Mouse (Mus musculus): ENCODE results near the gene Usp30. TPM values are rescaled to one million over a fixed set of nuclear protein-coding genes. Genes with fewer than 3 reads are reported as not detected.

Usp30 gene
- total RNA-seq, 1 experiment = 15.8 TPM

DNA sequence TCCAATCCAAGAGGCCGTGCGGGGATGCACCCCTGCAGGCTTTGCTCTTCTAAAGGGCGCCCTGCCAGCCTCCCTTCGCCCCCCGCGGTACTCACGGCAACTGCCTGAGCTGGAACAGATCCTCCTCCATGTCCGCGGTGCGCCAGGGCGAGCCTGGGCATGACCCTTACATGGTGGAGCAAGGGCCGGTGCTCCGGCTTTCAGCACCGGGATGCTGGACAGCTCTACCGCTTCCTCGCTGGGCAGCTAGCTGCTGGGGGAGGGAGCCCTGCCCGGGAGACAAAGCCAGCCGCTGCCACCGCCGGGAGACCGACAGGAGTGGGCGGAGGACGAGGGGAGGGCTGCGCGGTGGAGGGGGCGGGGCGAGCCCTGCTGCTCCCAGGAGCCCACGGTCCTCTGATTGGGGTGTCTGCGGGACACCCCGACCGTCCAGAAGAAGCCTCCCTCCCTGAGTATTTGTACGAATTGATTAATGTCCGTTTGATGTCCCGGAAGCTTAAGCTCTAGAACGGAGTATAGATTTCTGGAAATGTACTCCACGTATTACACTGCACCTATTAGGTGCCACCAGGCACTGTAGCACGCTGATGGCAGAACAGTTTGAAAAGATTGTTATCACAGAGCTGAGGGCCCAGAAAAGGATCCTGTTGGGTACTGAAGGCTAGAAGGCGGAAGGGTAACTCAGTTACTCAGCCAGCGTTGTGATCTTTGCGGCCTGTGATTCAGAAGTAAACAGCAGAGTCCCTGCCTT lies 26.0 kb downstream of the Usp30 start, which contains the start of gene Svop:
Gene Svop (minus strand): TSS at position 514 of the 751 bp plus-strand sequence.
- DNase-seq (ENCODE audit: low read depth, low spot score) = peak; percentile 79
- Histone ChIP-seq H3K36me3 (ENCODE audit: control insufficient read depth, insufficient read depth, low read length, poor library complexity, severe bottlenecking) (no peaks in the 10 kb centered on the region), H3K4me1 (ENCODE audit: control insufficient read depth in 2 of 2, insufficient read depth in 2 of 2, low read length in 2 of 2, poor library complexity in 1 of 2) (peaks cover 0 to 3% of the 10 kb centered on the region in 2 experiments; a peak in 1 of 4 replicates), H3K4me3 (ENCODE audit: insufficient read depth in 1 of 2, low read depth in 1 of 2, low read length in 2 of 2, poor library complexity in 1 of 2, severe bottlenecking in 1 of 2) (peak within 1 kb of the TSS; percentile 66 to 84), H3K9ac (ENCODE audit: insufficient read depth, low read depth, low read length, poor library complexity, severe bottlenecking) (peak within 1 kb of the TSS; percentile 68; the same call in 1 of the 2 replicates), H3K9me3 (ENCODE audit: control insufficient read depth, insufficient read depth, low read depth, low read length) (no peaks in the 10 kb centered on the region), H3K27ac (ENCODE audit: insufficient read depth, low read depth, low read length, poor library complexity, severe bottlenecking) (no peak within 1 kb of the TSS; the same call in 1 of the 2 replicates)
- no peak for TF ChIP-seq ZC3H11A (IDR thresholded peaks at IDR 0.05; ENCODE audit: borderline replicate concordance, low read depth, low read length)
- no peak for TF ChIP-seq ZNF384 (IDR thresholded peaks at IDR 0.05; ENCODE audit: low read depth, low read length)
- TF ChIP-seq HCFC1 (IDR thresholded peaks at IDR 0.05; ENCODE audit: borderline replicate concordance, insufficient read depth, low read length) = peak; percentile 60; the same call in 1 of the 2 replicates
- 0 out of 2 replicates have a peak, but pooled peaks have one; percentile 44 for TF ChIP-seq CHD2 (IDR thresholded peaks at IDR 0.05; ENCODE audit: low read depth, low read length)
- in situ Hi-C loops (cut with MboI; ENCODE audit: low sequenced_read_pairs in 2 of 2, unreplicated experiment in 2 of 2) = no loop called here

GRCm38 (mm10) chr5:114099709-114100389 lies 34.6 kb downstream of the Usp30 start:
- H3K27ac ChIP-seq (ENCODE audit: insufficient read depth, low read depth, low read length, poor library complexity, severe bottlenecking) = no peak overlapping the region
- in situ Hi-C loops (cut with MboI; ENCODE audit: low sequenced_read_pairs in 2 of 2, unreplicated experiment in 2 of 2) = no loop called here
- TF ChIP-seq HCFC1 (IDR thresholded peaks at IDR 0.05; ENCODE audit: borderline replicate concordance, insufficient read depth, low read length) (peak; percentile 91), ZC3H11A (IDR thresholded peaks at IDR 0.05; ENCODE audit: borderline replicate concordance, low read depth, low read length) (no peak)

DNA sequence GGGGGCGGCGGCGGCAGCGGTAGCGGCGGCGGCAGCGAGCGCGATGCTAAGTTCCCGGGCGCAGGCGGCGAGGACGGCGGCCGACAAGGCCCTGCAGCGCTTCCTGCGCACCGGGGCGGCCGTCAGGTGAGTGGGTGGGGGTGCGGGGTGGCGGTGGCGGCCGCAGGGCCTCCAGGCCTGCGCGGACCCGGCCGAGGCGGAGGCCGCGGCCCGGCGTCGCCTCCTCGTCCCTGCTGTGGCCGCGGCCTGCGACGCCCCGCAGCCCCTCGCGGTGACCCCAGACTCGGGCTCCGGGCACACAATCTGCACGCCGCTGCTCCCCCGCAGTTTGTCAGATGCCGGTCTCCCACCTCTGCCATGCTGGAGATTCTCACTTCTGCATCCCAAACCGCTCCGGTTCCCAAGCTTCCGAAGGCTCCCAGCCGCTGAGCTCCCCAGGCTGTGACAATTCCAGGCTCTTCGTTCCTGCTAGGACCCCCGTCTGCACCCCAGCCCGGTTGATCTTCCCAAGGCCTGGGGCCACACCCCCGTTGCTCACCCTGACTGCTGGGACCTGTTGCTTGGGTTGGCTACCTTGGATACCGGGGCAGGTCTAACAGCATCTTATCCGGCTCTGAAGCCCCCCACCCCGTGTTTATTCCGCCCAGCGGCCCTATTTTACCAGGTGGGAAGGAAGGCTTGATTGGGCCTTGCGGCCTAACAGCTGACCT lies 35.3 kb downstream of the Usp30 start:
- no peak overlapping the region for H3K27ac ChIP-seq (ENCODE audit: insufficient read depth, low read depth, low read length, poor library complexity, severe bottlenecking)
- peak overlapping the region; percentile 85 for H3K9ac ChIP-seq (ENCODE audit: insufficient read depth, low read depth, low read length, poor library complexity, severe bottlenecking)
- in situ Hi-C loops (cut with MboI; ENCODE audit: low sequenced_read_pairs in 2 of 2, unreplicated experiment in 2 of 2) = no loop called here
- H3K9me3 ChIP-seq (ENCODE audit: control insufficient read depth, insufficient read depth, low read depth, low read length) = no peaks in the 10 kb centered on the region
- peak overlapping the region; percentile 67 to 96 for H3K4me3 ChIP-seq (ENCODE audit: insufficient read depth in 1 of 2, low read depth in 1 of 2, low read length in 2 of 2, poor library complexity in 1 of 2, severe bottlenecking in 1 of 2)
- peaks cover 2% of the 10 kb centered on the region; the same call in 1 of the 2 replicates for H3K36me3 ChIP-seq (ENCODE audit: control insufficient read depth, insufficient read depth, low read length, poor library complexity, severe bottlenecking)
- peaks cover 0 to 7% of the 10 kb centered on the region in 2 experiments; a peak in 1 of 4 replicates for H3K4me1 ChIP-seq (ENCODE audit: control insufficient read depth in 2 of 2, insufficient read depth in 2 of 2, low read length in 2 of 2, poor library complexity in 1 of 2)
- no peak for DNase-seq (ENCODE audit: low read depth, low spot score)
- TF ChIP-seq HCFC1 (IDR thresholded peaks at IDR 0.05; ENCODE audit: borderline replicate concordance, insufficient read depth, low read length) = no peak
- TF ChIP-seq MAFK (IDR thresholded peaks at IDR 0.05; ENCODE audit: insufficient read depth, low read depth, low read length) = no peak
- no peak for TF ChIP-seq ZNF384 (IDR thresholded peaks at IDR 0.05; ENCODE audit: low read depth, low read length)
- no peak for TF ChIP-seq ZC3H11A (IDR thresholded peaks at IDR 0.05; ENCODE audit: borderline replicate concordance, low read depth, low read length)
- TF ChIP-seq CHD2 (IDR thresholded peaks at IDR 0.05; ENCODE audit: low read depth, low read length) = no peak

More at GRCm38 (mm10) chr5:114099709-114100389, 34.6 kb downstream of the Usp30 start:
- Histone ChIP-seq H3K4me3 (ENCODE audit: insufficient read depth in 1 of 2, low read depth in 1 of 2, low read length in 2 of 2, poor library complexity in 1 of 2, severe bottlenecking in 1 of 2) (peak overlapping the region; percentile 67 to 96), H3K9ac (ENCODE audit: insufficient read depth, low read depth, low read length, poor library complexity, severe bottlenecking) (peak overlapping the region; percentile 85), H3K36me3 (ENCODE audit: control insufficient read depth, insufficient read depth, low read length, poor library complexity, severe bottlenecking) (peaks cover 2% of the 10 kb centered on the region; the same call in 1 of the 2 replicates), H3K4me1 (ENCODE audit: control insufficient read depth in 2 of 2, insufficient read depth in 2 of 2, low read length in 2 of 2, poor library complexity in 1 of 2) (peaks cover 0 to 7% of the 10 kb centered on the region in 2 experiments; a peak in 1 of 4 replicates), H3K9me3 (ENCODE audit: control insufficient read depth, insufficient read depth, low read depth, low read length) (no peaks in the 10 kb centered on the region)
- DNase-seq (ENCODE audit: low read depth, low spot score) = peak; percentile 90

GRCm38 (mm10) chr5:114101873-114102272 lies 36.6 kb downstream of the Usp30 start:
- Histone ChIP-seq H3K36me3 (ENCODE audit: control insufficient read depth, insufficient read depth, low read length, poor library complexity, severe bottlenecking) (peaks cover 7% of the 10 kb centered on the region; the same call in 1 of the 2 replicates), H3K27ac (ENCODE audit: insufficient read depth, low read depth, low read length, poor library complexity, severe bottlenecking) (no peak overlapping the region), H3K4me1 (ENCODE audit: control insufficient read depth in 2 of 2, insufficient read depth in 2 of 2, low read length in 2 of 2, poor library complexity in 1 of 2) (peaks cover 0 to 7% of the 10 kb centered on the region in 2 experiments; a peak in 1 of 4 replicates), H3K9ac (ENCODE audit: insufficient read depth, low read depth, low read length, poor library complexity, severe bottlenecking) (no peak overlapping the region), H3K4me3 (ENCODE audit: insufficient read depth in 1 of 2, low read depth in 1 of 2, low read length in 2 of 2, poor library complexity in 1 of 2, severe bottlenecking in 1 of 2) (no peak overlapping the region), H3K9me3 (ENCODE audit: control insufficient read depth, insufficient read depth, low read depth, low read length) (no peaks in the 10 kb centered on the region)
- no peak for DNase-seq (ENCODE audit: low read depth, low spot score)
- TF ChIP-seq MAFK (IDR thresholded peaks at IDR 0.05; ENCODE audit: insufficient read depth, low read depth, low read length) = no peak
- no peak for TF ChIP-seq HCFC1 (IDR thresholded peaks at IDR 0.05; ENCODE audit: borderline replicate concordance, insufficient read depth, low read length)
- no peak for TF ChIP-seq ZNF384 (IDR thresholded peaks at IDR 0.05; ENCODE audit: low read depth, low read length)
- no peak for TF ChIP-seq ZC3H11A (IDR thresholded peaks at IDR 0.05; ENCODE audit: borderline replicate concordance, low read depth, low read length)
- no peak for TF ChIP-seq CHD2 (IDR thresholded peaks at IDR 0.05; ENCODE audit: low read depth, low read length)
- in situ Hi-C loops (cut with MboI; ENCODE audit: low sequenced_read_pairs in 2 of 2, unreplicated experiment in 2 of 2) = no loop called here
